Mouse (Mus musculus): ENCODE measurements around the gene Tmem18.

Tmem18 gene

GRCm38 (mm10) chr12:30584356-30584740, at the start of gene Tmem18:
TSS of gene Tmem18 (plus strand) at chr12:30584426.
- peak; percentile 86 to 87 for DNase-seq

GRCm38 (mm10) chr12:30557349-30557748, 26.9 kb upstream of the Tmem18 start:
- DNase-seq: no peak

- peak in 1 of 2 experiments; percentile 14 for DNase-seq
Observed at GRCm38 (mm10) chr12:30561411-30561810, 22.8 kb upstream of the Tmem18 start.

GRCm38 (mm10) chr12:30572075-30572474, 12.2 kb upstream of the Tmem18 start:
- no peak for DNase-seq

GRCm38 (mm10) chr12:30575952-30576351, 8.3 kb upstream of the Tmem18 start:
- DNase-seq: no peak

GRCm38 (mm10) chr12:30578019-30578418, 6.2 kb upstream of the Tmem18 start:
- DNase-seq: peak; percentile 69 to 82

- DNase-seq: peak; percentile 23 to 64
Observed at GRCm38 (mm10) chr12:30581277-30581676, 2.9 kb upstream of the Tmem18 start.

GRCm38 (mm10) chr12:30583586-30584355, 455 bp upstream of the Tmem18 start:
- no peak for DNase-seq

- DNase-seq: no peak
Observed at GRCm38 (mm10) chr12:30584863-30585262, 637 bp downstream of the Tmem18 start.

- DNase-seq: no peak
Observed at GRCm38 (mm10) chr12:30591832-30592231, 7.6 kb downstream of the Tmem18 start.

GRCm38 (mm10) chr12:30596818-30597407, 12.7 kb downstream of the Tmem18 start:
- DNase-seq: peak; percentile 60 to 64

GRCm38 (mm10) chr12:30598955-30599354, 14.7 kb downstream of the Tmem18 start:
- no peak for DNase-seq

GRCm38 (mm10) chr12:30599474-30599873, 15.2 kb downstream of the Tmem18 start:
- DNase-seq: no peak

- no peak for DNase-seq
Observed at GRCm38 (mm10) chr12:30599997-30600396, 15.8 kb downstream of the Tmem18 start.

- DNase-seq: no peak
Observed at GRCm38 (mm10) chr12:30604012-30604411, 19.8 kb downstream of the Tmem18 start.

GRCm38 (mm10) chr12:30604876-30605275, 20.6 kb downstream of the Tmem18 start:
- DNase-seq: no peak

- no peak for DNase-seq
Observed at GRCm38 (mm10) chr12:30605941-30606340, 21.7 kb downstream of the Tmem18 start.

- DNase-seq: no peak
Observed at GRCm38 (mm10) chr12:30606743-30607142, 22.5 kb downstream of the Tmem18 start.

- no peak for DNase-seq
Observed at GRCm38 (mm10) chr12:30618425-30618824, 34.2 kb downstream of the Tmem18 start.

GRCm38 (mm10) chr12:30628466-30628865, 44.2 kb downstream of the Tmem18 start:
- DNase-seq: peak in 1 of 2 experiments; percentile 43

GRCm38 (mm10) chr12:30634534-30634933, 50.3 kb downstream of the Tmem18 start:
- DNase-seq: no peak

All from kidney, postnatal 36 days (tissue).